Mouse (Mus musculus) bone marrow, adult 2 months (tissue): ENCODE measurements around the gene Fam219a.

ENCODE experiments used
- CTCF ChIP-seq: fragments of 200-500 bp; IDR thresholded peaks from 2 replicates; pipeline ENCODE4 v1.5.1; 2011; ENCODE audit warnings: low read length, control low read depth; ENCODE audit not compliant: control insufficient read depth, insufficient read depth
- POLR2A ChIP-seq: fragments of 200-500 bp; IDR thresholded peaks from 2 replicates; pipeline ENCODE4 v1.6.1; 2011; ENCODE audit warnings: low read depth, mild to moderate bottlenecking, control low read depth, low read length, borderline replicate concordance; ENCODE audit not compliant: control insufficient read depth

DNA sequence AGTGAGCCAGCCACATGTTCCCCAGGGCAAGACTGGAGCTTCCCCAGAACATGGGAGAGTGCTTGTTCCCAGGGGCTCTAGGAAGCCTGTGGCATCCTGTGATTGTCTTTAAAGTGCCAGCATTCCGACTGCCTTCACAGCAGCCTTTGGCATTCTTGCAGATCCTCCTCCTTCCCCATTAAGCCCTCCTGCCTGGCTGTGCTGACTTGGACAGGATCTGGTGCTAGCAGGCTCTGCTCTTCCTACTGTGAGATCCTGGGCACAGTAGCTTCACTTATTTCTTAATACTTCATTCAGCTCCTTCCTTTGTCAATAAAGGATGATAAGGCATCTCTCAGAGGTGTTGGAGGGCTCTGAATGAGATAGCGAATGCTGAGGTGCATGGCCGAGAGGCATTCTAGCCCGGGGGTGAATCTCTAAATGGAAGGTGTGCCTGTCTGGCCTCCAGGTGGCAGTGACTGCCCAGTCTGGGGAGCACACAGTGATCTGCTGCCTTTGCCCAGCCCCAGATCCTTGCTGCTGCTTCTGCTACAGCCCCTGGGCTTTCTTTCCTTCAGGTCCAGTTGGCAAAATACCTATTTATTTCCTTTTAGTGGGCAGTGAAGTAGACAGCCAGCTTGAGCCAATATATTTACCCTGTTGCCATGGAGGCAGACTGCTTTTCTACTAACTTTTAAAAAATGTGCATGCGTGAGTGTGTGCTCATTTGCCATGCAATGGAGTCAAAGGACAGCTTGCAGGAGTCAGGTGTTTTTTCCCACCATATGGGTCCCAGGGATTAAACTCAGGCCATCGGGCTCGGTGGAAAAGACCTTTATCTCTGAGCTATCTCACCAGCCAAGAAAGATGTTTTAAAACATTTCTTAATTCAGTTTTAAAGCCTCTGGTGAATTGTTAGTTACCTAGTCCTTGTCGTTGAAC is 35.4 kb upstream of the Fam219a start:
- TF ChIP-seq CTCF (no peak), POLR2A (no peak)
